12 mouse cellular contexts compared by ENCODE assay signal in the genomic region with DNA sequence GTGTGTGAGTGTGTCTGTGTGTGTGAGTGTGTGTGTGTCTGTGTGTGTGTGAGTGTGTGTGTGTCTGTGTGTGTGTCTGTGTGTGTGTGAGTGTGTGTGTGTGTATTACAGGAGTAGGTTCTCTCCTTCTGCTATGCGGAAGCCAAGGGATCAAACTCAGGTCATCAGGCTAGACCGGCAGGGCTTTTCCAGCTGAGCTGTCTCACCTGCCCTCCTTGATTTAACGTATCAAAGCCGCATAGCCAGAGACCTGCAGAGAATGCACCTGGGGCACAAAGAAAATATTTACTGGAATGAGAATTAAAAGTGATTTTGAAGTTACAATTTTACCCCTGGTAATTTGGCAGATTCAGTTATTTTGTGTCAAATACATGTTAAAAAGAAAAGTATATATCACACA. TPM values are rescaled to one million over a fixed set of nuclear protein-coding genes. Genes with fewer than 3 reads are reported as not detected.
DNase-seq lines count a peak whose midpoint lies in the region; ATAC-seq and TF ChIP-seq lines count a peak whose summit lies in the region.
"Had no signal": no experiment of that assay in that cellular context is flagged by ENCODE, and none has a peak within 500 bp of the region (broad histone marks: within the 10 kb centered on the region; RNA-seq: fewer than 3 reads in every experiment).

No protein-coding gene starts in this region.

- in situ Hi-C loops in ES-E14 (cut with MboI; ENCODE audit: low sequenced_read_pairs in 2 of 2, unreplicated experiment in 2 of 2), result no loop called here

- no peak overlapping the region for H3K27ac ChIP-seq in kidney, embryonic 14.5 days (ENCODE audit: low read depth, low read length)
- H3K27ac ChIP-seq in ES-E14 (ENCODE audit: insufficient read depth, low read depth, low read length, poor library complexity, severe bottlenecking), result 0 out of 2 replicates have a peak overlapping the region, but pooled peaks have one; percentile 10
- H3K27ac ChIP-seq in embryonic facial prominence, embryonic 10.5 days (replicated peaks), result no peak overlapping the region
- H3K27ac ChIP-seq in hindbrain, embryonic 16.5 days (ENCODE audit: low read depth, low read length), result no peak overlapping the region
- H3K27ac ChIP-seq: limb, embryonic 10.5 days had no signal

- H3K36me3 ChIP-seq in kidney, embryonic 14.5 days (ENCODE audit: control insufficient read depth, insufficient read depth, low read length), result no peaks in the 10 kb centered on the region
- H3K36me3 ChIP-seq in ES-E14 (ENCODE audit: control insufficient read depth, insufficient read depth, low read length, poor library complexity, severe bottlenecking), result no peaks in the 10 kb centered on the region
- H3K36me3 ChIP-seq in embryonic facial prominence, embryonic 10.5 days (replicated peaks), result peaks cover 25% of the 10 kb centered on the region
- peaks cover 5% of the 10 kb centered on the region for H3K36me3 ChIP-seq in hindbrain, embryonic 16.5 days (ENCODE audit: control insufficient read depth, insufficient read depth, low read length)

- no peak overlapping the region for H3K4me2 ChIP-seq in kidney, embryonic 14.5 days (replicated peaks; ENCODE audit: low read depth, low read length)
- no peak overlapping the region for H3K4me2 ChIP-seq in hindbrain, embryonic 16.5 days (ENCODE audit: low read length)
- H3K4me2 ChIP-seq: heart, embryonic 12.5 days; liver, embryonic 11.5 days; lung, embryonic 14.5 days had no signal

- intact Hi-C loops in heart, postnatal 25 days (cut with DNase I), result no loop called here

- ATAC-seq in kidney, embryonic 14.5 days (ENCODE audit: low FRiP score, low TSS enrichment), result peak; percentile 83
- ATAC-seq in hindbrain, embryonic 16.5 days, result peak; percentile 51; the same call in 1 of the 2 replicates

- H3K4me3 ChIP-seq in kidney, embryonic 14.5 days (ENCODE audit: low read length), result no peak overlapping the region
- no peak overlapping the region for H3K4me3 ChIP-seq in ES-E14 (ENCODE audit: insufficient read depth in 1 of 2, low read depth in 1 of 2, low read length in 2 of 2, poor library complexity in 1 of 2, severe bottlenecking in 1 of 2)
- H3K4me3 ChIP-seq in embryonic facial prominence, embryonic 10.5 days, result no peak overlapping the region
- H3K4me3 ChIP-seq in hindbrain, embryonic 16.5 days (ENCODE audit: low read length), result no peak overlapping the region
- H3K4me3 ChIP-seq: heart, embryonic 12.5 days; limb, embryonic 10.5 days had no signal

- H3K9me3 ChIP-seq in kidney, embryonic 14.5 days (ENCODE audit: control insufficient read depth, low read length), result no peaks in the 10 kb centered on the region
- H3K9me3 ChIP-seq in ES-E14 (ENCODE audit: control insufficient read depth, insufficient read depth, low read depth, low read length), result no peaks in the 10 kb centered on the region
- H3K9me3 ChIP-seq in embryonic facial prominence, embryonic 10.5 days, result no peaks in the 10 kb centered on the region
- no peaks in the 10 kb centered on the region for H3K9me3 ChIP-seq in hindbrain, embryonic 16.5 days (ENCODE audit: control insufficient read depth, low read length)
- H3K9me3 ChIP-seq: heart, embryonic 12.5 days; limb, embryonic 10.5 days had no signal

- WGBS in kidney, embryonic 14.5 days, result 25% methylated on average over 4 of the region's 4 CpGs
- WGBS in embryonic facial prominence, embryonic 10.5 days, result 35% methylated on average over 4 of the region's 4 CpGs
- 32% methylated on average over 4 of the region's 4 CpGs for WGBS in hindbrain, embryonic 16.5 days

- DNase-seq in kidney, postnatal 10 days, result no peak
- no peak for DNase-seq in ES-E14 (ENCODE audit: low read depth, low spot score)
- DNase-seq in embryonic facial prominence, embryonic 10.5 days (ENCODE audit: low spot score), result peak; percentile 23
- no peak for DNase-seq in cerebellum, postnatal 25 days
- DNase-seq in heart, postnatal 25 days (ENCODE audit: low spot score), result no peak
- DNase-seq in ovary, postnatal 14 days (ENCODE audit: low spot score), result no peak

- no peaks in the 10 kb centered on the region for H3K4me1 ChIP-seq in kidney, embryonic 14.5 days (ENCODE audit: control insufficient read depth, insufficient read depth, low read length)
- peaks cover 0 to 1% of the 10 kb centered on the region in 2 experiments; a peak in 1 of 4 replicates for H3K4me1 ChIP-seq in ES-E14 (ENCODE audit: control insufficient read depth in 2 of 2, insufficient read depth in 2 of 2, low read length in 2 of 2, poor library complexity in 1 of 2)
- H3K4me1 ChIP-seq in embryonic facial prominence, embryonic 10.5 days, result peaks cover 3% of the 10 kb centered on the region; the same call in 1 of the 2 replicates
- no peaks in the 10 kb centered on the region for H3K4me1 ChIP-seq in hindbrain, embryonic 16.5 days (ENCODE audit: control insufficient read depth, insufficient read depth, low read depth, low read length)
- H3K4me1 ChIP-seq: heart, embryonic 12.5 days; limb, embryonic 10.5 days had no signal

- no peak overlapping the region for H3K9ac ChIP-seq in kidney, embryonic 14.5 days (ENCODE audit: low read depth, low read length)
- H3K9ac ChIP-seq in ES-E14 (ENCODE audit: insufficient read depth, low read depth, low read length, poor library complexity, severe bottlenecking), result no peak overlapping the region
- no peak overlapping the region for H3K9ac ChIP-seq in hindbrain, embryonic 16.5 days (ENCODE audit: low read depth, low read length)
- H3K9ac ChIP-seq: heart, embryonic 12.5 days; lung, embryonic 14.5 days had no signal

- no peaks in the 10 kb centered on the region for H3K27me3 ChIP-seq in kidney, embryonic 14.5 days (ENCODE audit: control insufficient read depth, insufficient read depth, low read length)
- no peaks in the 10 kb centered on the region for H3K27me3 ChIP-seq in embryonic facial prominence, embryonic 10.5 days (replicated peaks; ENCODE audit: low read depth, poor library complexity, severe bottlenecking)
- no peaks in the 10 kb centered on the region for H3K27me3 ChIP-seq in hindbrain, embryonic 16.5 days (replicated peaks; ENCODE audit: control insufficient read depth, insufficient read depth, low read length)
- H3K27me3 ChIP-seq: heart, embryonic 12.5 days had no signal

TF ChIP-seq in ES-E14, 5 proteins besides CTCF, POLR2A, EP300 and RAD21:
- TF ChIP-seq MAFK (IDR thresholded peaks at IDR 0.05; ENCODE audit: insufficient read depth, low read depth, low read length) (no peak), ZNF384 (IDR thresholded peaks at IDR 0.05; ENCODE audit: low read depth, low read length) (no peak), ZC3H11A (IDR thresholded peaks at IDR 0.05; ENCODE audit: borderline replicate concordance, low read depth, low read length) (no peak), HCFC1 (IDR thresholded peaks at IDR 0.05; ENCODE audit: borderline replicate concordance, insufficient read depth, low read length) (no peak), CHD2 (IDR thresholded peaks at IDR 0.05; ENCODE audit: low read depth, low read length) (no peak)

RNA-seq across cellular contexts. Expression of a gene that starts 13.8 kb away (rescaled TPM):
- polyA plus RNA-seq in kidney, embryonic 14.5 days (2014; fragmentation: Nextera tagmentation; extraction: Ambion mirVana), result 3.9 and 4.4 TPM in 2 replicates
- total RNA-seq in ES-E14 (2012; rRNA removed), result 3.2 and 3.6 TPM in 2 replicates
- polyA plus RNA-seq in embryonic facial prominence, embryonic 10.5 days (2016; fragmentation: Nextera tagmentation; extraction: Ambion mirVana), result 2.1 and 2.8 TPM in 2 replicates
- 1.6 and 1.8 TPM in 2 replicates for polyA plus RNA-seq in hindbrain, embryonic 16.5 days (2015; fragmentation: Nextera tagmentation; extraction: Ambion mirVana)
- total RNA-seq in heart, postnatal 25 days (2021), result 1 to 10 TPM; 2.2 to 2.3 TPM

RNA-seq across cellular contexts. Expression of a gene that starts 42.6 kb away (rescaled TPM):
- polyA plus RNA-seq in kidney, embryonic 14.5 days (2014; fragmentation: Nextera tagmentation; extraction: Ambion mirVana), result 1.1 and 1.3 TPM in 2 replicates
- 1.1 and 1.7 TPM in 2 replicates for total RNA-seq in ES-E14 (2012; rRNA removed)
- 0.96 and 1.1 TPM in 2 replicates for polyA plus RNA-seq in embryonic facial prominence, embryonic 10.5 days (2016; fragmentation: Nextera tagmentation; extraction: Ambion mirVana)
- 1.5 and 1.6 TPM in 2 replicates for polyA plus RNA-seq in hindbrain, embryonic 16.5 days (2015; fragmentation: Nextera tagmentation; extraction: Ambion mirVana)
- total RNA-seq in heart, postnatal 25 days (2021), result under 1 TPM; 0.31 to 0.42 TPM
